Mouse (Mus musculus) hindlimb bud, embryonic 11.5 days (tissue): Measurements from ENCODE around the gene Azin2.
A peak's percentile ranks its signal among the peaks of the same experiment; 100 is the strongest.

Experiments
- DNase-seq: peaks from one replicate; pipeline ENCODE4 v3.0.0-alpha.2; 2012; ENCODE audit warnings: low read depth, low spot score; ENCODE audit errors: extremely low spot score

The Azin2 gene

DNA sequence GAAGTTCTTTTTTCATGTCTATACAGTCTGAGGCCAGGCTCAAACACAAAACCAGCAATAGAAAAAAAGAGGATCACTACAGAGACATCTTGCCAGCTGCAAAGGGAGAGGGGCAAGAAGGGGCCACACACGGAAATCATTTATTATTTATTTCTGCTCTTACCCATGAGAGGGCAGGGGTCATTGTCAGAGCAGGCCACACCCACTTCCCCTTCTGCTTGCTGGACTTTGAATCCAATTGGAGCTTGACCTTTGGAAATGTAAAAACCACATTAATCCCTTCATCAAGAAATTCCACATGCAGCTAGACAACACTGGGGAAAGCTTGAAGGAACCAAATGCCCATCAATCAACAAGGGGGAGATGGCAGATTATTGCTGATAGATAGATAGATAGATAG, 16.4 kb upstream of the Azin2 start:
- no peak for DNase-seq

DNA sequence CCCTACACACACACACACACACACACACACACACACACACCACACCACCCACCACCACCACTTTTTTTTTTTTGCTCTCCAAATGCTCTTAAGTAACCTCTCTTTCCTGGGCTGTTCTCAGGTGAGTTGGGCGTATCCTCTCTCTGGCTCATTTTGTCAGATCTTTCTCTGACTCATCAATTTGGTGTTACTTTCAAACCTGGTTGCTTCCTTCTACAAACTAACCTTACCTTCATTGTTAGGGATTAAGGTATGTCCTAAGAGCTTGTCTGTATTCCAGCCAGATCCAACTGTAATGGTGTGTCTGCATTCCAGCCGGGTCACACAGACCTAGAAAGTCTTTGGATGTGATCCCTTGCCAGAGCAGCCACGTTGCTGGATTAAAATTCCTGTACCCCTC, 15.0 kb upstream of the Azin2 start:
- no peak for DNase-seq

DNA sequence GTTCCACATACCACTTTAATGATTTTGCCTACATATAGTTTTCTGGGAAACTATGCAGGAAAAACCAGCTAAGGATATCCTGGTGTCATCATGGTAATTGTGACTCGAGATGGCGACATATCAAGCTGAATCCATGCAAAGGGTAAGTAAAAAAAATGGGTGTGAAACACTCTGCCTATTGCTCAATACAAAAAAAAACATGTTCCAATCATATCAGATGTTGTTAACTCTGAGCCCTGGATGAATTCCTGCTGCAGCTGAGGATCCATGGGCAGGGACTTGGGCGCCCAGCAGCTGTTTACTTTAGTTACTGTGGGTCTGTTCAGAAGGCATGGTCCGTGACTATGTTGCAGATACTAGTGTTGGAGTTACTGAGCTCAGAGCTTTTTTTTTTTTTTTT, 14.3 kb upstream of the Azin2 start:
- no peak for DNase-seq

DNA sequence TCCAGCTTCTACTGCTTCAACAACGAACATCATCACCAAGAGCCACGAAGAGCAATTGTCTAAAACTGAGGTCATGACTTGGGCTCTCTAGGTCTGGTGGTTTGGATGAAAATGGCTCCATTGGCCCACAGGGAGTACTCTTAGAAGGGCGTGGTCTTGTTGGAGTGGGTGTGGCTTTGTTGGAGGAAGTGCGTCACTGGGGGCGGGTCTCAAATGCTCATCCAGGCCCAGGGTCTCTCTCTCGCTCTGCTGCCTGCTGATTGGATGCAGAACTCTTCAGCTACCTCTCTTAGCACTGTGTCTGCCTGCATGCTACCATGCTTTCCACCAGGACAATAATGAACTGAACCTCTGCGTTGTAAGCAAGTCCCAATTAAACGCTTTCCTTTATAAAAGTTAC, 12.4 kb upstream of the Azin2 start:
- DNase-seq: no peak

DNA sequence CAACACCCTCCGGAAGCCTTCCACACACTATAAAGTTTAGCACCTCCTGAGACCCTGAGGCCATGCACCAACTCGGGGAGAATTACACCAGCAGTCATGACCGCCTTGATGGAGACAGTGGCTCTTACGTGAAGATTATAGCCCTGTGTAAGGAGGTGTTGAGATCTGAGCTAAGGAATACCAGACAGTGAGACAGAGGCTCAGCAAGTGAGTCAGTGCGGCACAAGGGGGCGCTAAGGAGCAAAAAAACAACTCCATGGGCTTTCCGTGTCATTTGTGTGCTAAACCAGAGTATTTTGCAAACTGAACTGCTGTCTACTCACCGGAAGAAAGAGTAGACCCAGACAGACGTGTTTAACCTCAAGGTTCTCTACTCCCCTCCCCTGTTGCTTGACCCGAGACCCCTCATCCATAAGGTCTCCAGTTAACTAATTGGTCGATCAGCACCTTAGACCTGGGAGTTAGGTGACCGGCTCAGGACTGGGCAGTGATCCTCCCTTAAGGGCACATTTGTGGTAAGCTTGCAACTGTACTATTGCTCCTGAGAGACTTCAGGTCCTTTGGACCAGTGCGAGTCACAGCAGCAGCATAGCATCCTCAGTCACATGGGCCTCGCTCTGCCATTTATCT, 8.9 kb upstream of the Azin2 start:
- no peak for DNase-seq

DNA sequence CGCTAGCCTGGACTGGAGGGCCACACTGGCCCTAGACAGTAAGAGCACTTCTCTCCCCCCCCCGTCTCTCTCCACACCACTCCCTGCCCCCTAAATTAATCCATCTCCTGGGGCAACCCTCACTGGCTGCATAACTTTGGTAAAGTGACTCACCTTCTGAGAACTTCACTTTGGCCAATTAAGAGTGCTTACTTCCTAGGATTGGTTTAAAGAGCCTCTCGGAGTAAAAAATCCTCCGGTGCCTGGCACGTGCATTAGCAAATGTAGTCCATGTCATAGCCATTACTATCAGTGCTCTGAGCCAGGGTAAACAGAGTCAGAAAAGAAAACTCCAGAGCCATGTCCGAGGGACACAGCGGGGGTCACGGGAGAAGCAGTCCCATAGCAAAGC, 8.2 kb upstream of the Azin2 start:
- no peak for DNase-seq

DNA sequence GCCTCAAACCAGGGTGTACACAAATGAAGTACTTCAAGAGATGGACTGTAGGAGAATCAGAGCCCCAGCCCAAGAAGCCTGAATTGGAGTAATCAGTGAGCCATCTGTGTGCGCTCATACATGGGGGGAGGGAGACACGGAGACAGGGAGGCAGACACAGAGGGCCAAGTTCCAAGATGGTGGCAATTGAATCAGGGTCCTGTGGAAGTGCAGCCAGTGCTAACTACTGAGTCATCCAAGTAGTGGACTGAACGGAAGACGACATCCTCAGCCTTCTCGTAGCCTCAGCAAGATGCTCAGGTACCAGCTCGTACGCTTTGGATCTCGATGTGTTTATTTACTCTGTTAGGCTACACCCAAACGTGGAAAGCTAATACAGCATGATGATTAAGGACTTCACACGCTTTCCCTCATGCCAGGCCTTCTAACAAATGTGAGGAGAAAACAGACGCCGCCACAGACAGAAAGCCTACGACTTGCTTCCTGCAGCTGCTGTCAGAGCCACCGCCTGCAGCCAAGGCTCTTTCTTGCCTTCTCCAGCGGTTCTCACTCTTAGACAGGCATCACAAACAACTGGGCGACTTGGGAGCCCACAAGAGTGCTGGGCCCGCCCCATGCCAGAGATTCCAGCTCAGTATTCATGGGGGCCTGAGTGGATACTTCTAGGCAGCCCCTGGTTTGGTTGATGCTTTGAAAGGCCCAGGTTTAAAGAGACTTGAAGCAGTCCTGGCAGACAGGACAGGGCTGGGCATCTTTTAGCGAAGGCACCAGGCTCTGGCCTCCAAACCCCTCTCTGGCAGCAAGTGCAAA, 7.6 kb upstream of the Azin2 start:
- DNase-seq: no peak

DNA sequence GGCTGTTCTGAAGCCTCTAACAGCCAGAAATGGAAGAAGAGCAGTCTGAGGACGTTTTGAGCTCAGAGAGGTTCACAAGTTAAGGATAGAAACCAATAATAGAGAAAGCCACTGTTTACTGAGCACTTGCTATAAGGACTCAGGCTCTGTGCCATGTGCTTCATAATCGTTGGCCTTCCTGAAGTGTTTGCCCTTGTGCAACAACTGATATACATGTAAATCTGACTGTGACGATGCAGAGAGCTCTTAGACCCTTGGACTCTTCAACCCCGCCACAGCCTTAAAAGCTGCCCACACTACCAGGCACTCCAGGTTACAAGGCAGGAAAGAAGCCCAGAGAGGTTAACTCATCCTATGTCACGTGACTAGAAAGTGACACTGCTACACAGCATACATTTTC, 6.8 kb upstream of the Azin2 start:
- DNase-seq: no peak

DNA sequence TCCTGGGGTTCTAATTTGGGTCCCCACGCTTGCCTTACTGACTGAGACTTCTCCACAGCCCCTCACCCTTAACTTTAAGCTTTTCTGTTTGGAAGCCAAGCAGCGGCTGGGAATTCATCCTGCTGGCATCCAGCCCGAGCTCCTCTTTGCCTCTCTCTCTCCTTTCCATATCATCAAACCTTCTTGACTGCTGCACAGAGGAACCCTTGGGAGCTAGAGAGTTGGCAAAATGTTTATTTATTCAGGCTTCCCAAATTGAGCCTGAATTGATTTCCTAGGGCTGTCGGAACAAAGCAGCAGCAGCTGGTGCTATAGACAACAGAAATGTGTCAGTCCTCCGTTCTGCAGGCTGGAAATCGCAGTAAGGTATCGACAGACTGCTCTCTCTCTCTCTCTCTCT, 4.5 kb upstream of the Azin2 start:
- DNase-seq: no peak

DNA sequence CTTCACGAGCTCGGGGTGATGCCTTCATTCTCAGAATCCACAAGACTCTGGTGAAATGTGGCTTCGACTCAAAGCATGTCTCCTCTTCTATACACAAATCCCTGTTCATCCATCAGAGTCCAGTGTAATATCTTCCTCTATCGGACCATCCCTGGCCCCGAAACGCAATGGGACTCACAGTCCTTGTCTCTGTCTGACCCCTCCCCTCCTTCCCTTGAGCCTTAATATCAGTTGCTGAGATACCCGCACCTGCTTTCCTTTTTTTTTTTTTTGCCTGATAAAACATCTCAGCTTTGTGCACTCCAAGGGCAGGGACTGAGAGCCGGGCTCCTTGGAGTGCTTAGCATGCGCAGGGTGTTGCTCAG, 666 bp upstream of the Azin2 start:
- no peak for DNase-seq

DNA sequence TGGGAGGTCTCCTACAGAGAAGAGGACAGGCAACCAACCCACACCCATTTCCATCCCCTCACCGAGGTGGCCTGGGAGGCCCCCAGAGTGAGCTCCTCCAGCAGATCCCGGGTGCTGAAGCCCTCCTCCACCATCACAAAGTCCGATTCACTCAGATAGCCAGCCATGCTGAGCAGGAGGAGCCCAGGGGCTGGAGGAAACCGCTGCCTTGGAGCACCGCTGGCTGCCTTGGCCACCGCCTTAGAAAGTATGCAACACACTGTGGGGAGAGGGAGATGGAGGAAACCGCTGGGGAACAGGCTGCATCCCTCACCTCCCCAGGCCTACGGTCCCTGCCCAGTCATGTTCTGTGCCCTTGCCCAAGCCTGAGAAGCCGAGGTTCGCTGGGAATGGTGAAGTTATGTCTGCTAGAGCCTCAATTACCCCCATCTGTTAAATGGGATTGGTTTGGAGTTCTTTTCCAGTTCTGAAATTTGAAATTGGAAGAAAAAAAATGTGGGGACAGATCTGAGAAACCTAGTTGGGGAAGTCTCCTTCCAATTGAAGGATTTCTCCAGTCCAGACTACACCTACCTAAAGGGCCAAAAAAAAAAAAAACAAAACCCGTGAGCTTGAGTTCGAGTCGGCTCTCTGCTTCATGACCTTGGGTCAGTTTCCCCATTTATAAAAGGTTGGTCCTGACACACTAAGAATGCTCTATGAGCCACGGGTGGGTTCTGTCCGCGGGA, 777 bp downstream of the Azin2 start:
- no peak for DNase-seq

DNA sequence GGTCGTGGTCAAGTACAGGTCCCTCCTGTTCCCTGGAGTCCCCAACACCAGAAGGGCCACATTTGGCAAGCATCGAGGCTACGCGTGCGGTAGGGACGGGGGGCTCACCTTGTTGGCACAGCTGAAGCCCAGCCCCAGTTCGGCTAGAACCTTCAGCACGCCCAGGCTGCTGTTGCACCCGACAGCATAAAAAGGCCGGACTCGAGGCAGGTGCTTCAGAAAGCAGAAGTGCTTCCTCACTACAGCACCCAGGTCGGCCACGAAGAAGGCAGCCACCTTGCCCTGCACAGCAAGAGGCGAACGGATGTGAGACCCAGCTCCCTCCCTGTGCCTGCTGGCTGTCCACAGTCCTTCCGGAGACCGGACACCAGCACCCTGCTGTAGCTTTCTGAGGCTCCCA, 2.6 kb downstream of the Azin2 start:
- no peak for DNase-seq

DNA sequence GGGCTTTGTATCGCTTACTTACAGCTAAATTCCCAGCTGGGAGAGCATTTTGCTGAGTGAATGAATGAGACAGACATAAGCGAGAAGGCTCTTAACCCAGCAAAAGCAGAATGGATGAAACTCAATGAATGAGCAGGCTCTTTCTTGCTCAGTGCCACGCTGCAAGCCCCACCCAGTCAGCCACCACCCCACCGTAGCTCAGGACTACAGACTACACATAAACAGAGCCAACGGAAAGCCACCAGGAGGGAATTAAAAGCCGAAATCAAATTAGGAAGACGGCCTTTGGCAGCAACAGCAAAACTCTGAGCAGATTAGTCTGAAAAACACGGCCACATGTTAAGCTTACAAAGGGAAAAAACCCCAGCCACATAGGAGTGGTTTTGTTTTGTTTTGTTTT, 3.4 kb downstream of the Azin2 start:
- DNase-seq: no peak

DNA sequence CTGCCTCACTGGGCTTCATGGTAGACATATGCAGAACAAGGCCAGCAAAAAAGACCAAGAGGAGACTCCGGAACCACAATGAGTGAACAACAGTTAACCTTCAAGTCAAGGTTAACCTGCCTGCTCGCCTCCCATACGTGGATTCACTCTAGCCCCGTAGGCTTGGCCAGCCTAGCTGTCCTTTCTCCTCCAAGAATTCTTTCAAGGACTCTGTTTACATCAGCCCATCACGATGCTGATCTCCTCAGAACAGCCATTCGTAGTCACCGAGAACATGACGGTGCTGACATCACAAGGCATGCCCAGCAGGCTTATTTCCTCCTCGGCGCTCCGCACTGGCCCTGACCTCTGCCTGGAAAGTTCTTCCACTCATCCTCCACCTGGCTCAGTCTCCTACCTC, 4.1 kb downstream of the Azin2 start:
- no peak for DNase-seq

DNA sequence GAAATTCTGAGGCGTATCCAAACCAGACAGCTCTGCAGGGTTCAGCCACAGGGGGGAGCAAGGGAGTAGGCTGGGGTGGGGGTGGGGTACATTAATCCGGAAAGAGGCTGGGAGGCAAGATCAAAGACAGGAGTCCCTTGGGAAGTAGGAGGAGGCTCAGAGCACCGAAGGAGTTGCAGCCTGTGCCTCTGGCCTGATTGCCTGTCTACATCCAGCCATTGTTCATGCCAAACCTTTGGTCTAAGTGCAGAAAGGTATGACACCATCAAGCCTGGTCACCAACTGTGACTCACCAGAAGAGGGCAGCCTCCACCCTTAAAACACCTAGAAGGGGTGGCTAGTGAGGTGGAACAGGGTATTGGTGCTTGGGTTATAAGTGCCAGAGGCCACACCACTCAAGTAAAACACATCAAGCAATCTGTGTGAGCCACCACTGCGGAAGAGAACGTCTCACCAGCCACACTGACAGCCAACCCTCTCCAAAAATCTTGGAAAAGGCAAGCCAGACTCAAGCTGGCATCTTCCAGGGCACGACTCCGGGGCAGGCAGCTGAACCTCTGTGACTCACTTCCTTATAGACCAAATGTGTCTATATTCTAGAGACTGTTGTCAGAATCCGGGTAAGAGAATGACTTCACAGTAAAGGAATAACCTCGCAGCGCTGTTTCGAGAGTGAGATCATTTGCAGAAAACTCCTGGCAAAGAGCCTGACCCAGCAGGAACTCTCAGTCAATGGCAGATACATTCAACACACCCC, 4.9 kb downstream of the Azin2 start:
- DNase-seq: peak; percentile 33

DNA sequence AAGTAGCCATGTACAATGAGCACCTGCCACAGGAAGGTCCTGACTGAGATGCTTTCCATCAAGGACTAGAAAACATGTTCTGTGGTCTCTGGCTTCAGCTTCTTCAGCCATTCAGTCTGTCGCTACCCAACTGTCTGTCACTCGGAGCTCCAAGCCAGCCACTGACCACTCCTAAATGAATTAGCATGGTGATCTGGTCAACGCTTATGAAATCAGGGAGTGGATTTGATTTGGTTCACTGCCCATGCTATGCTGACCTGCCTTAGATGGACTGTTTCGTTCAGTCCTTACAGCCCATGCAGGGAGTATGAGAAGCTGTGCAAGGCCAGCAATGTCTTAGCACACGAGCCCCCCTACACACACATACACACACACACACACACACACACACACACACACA, 8.4 kb downstream of the Azin2 start:
- DNase-seq: no peak

DNA sequence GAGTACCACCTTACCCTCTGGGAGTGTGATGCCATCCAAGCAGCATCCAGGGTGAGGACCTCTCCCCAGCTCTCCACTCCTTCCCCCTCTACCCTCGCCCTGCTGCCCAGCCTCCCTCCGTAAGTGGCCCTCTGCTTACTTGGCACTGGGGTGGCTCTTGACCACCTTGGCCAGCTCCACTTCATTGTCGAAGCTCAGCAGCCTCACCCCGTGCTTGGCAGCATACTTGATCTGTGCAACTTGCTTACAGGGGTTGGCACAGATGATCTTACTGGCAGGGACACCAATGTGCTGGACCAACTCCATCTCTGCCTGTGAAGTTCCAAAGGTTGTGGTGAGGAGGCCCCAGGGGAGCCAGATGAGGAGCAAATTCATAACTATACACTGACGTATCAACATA, 11.8 kb downstream of the Azin2 start:
- DNase-seq: no peak

DNA sequence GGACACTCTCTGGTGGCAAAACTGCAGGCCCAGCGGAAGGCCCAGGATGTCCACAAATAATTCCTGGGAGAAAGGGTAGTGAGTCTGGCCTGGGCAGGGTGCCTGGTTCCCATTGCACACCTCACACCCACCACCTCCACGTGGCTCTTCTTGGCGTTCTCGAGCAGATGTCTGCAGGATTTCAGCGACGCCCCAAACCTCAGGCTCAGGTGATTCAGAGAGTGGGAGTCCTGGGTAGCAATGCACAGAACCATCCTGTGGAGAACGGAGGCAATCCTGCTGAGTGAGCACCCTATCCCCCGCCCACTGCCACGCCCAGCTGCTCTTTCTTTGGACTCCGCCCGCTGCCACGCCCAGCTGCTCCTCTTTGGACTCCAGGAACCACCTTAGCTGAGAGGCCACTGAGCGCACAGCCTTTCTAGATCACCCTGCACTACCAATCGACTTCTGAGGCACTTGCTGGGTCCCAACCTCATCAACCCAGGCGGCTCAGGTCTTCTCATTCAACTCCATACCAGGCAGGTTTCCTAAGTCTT, 12.7 kb downstream of the Azin2 start:
- no peak for DNase-seq

DNA sequence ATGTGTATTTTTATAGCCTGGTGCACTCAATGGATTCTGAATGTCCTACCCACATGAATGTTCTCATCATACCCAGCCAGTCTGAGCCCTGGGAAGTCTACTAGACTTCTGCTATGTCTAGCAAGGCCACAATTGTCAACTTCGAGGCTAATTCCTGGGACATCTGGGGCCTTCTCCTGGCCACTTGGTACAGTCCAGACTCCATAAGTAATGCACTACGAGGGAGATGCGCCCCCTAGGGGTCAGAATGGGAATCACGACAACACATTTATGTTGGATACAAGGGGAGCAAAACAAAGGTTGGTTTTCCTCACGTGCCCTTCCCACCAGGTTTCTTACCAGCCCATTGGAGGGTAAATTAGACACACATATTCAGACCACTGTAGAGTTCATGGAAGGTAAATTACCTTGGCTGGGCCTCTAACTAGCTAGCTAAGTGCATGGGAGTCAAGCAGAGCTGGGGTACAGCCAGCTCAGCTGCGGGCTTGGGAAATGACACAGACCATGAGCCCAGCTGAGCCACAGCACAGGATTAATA, 14.0 kb downstream of the Azin2 start:
- no peak for DNase-seq

DNA sequence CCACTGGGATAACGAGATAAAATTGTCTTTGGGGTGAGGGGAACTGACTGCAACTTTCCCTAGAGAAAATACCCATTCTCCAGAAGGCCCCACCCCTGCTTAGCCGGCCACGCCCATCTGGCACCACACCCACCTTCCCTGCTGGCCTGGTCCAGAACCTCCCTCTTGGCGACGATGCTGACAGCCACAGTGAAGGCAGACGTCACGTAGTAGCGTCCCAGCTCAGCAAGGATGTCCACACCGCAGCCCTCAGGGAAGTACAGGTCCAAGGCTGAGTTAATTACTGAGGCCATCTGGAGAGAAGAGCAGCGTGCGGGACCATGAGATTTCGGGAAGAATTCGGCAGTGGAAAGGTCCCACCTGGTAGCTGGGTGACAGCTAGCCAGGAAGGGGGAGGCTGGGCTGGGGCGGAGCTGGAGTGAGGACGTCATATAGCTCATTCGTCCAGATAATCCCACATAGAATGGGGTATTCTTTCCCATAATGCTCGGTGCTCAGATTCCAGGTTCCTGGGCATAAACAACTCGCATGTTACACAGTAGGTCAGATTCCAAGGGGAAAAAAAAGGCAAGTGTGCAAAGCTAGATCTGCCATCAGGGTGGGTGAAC, 14.8 kb downstream of the Azin2 start:
- no peak for DNase-seq

DNA sequence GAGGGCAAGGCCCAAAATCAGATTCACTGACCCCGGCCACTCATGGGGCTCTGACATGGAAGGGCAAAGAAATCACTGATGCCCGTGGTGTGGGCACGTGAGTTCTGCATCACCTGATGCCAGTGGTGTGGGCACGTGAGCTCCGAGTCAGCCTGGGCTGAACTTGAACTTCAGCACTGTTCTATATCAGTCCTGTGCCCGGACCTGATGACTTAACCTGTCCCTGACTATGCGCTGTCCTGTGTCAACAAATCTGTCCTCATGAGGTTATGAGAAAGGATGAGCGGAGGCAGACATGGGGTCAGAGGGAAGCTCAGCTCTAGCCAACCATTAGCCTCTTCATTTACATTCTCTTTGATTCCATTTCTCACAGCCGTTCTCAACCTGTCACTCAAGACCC, 15.5 kb downstream of the Azin2 start:
- DNase-seq: no peak
